Mouse (Mus musculus): Measurements from ENCODE around the gene Ssc4d.

The Ssc4d gene

GRCm38 (mm10) chr5:135975893-135976668 is 1.8 kb upstream of the Ssc4d start:
- DNase-seq = no peak

DNA sequence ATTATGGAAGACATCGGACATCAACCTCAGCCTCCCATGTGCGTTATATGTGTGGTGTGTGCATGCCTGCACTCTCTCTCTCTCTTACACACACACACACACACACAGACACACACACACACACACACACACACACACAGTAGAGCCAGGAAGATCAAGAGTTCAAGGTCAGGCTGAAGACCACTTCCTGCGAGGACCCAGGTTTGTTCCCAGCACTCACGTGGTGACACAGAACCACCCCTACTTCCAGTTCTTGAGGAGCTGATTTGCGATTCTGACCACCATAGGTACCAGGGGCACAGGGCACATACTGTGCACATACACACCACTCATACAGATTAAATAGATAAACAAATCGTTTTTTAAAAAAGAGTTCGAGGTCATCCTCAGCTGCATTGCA is 2.5 kb downstream of the Ssc4d start:
- no peak for DNase-seq

DNA sequence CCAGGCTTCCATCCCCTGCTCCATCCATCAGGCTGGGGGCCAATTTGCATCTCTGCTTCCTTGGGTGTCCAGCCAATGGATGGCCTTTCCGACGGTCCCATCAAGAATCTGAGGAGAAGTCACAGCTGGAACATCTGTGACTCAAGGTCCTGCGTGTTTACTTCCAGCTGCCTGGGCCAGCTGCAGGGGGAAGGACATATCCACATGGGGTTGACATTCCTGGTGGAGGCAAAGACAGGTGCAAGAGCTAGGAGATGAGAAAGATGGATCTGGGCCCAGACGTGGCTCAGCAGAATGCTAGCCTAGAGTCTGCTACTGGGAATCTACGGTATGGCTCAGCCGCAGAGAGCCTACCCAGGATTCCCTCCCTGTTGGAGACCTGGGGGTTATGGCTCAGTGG is 4.1 kb downstream of the Ssc4d start:
- DNase-seq = no peak

DNA sequence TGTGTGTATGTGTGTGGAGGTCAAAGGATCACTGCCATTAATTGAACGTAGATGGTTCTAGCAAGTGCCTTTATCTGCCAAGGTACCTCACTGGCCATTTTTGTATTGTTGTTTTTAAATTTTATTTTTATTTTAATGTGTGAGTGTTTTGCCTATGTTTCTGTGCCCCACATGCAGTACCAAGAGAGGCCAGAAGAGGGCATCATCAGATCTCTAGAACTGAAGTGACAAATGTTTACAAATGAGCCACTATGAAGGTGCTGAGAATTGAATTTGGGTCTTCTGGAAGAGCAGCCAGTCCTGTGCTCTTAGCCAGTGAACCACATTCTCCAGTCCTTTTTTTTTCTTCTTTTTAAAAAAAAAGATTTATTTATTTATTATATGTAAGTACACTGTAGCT is 5.5 kb downstream of the Ssc4d start:
- DNase-seq = no peak

- no peak for DNase-seq
Observed at GRCm38 (mm10) chr5:135966866-135967265, 7.5 kb downstream of the Ssc4d start.

GRCm38 (mm10) chr5:135965501-135965930 is 8.8 kb downstream of the Ssc4d start:
- DNase-seq = peak; percentile 57

- no peak for DNase-seq
Observed at GRCm38 (mm10) chr5:135963280-135963627, 11.1 kb downstream of the Ssc4d start.

GRCm38 (mm10) chr5:135962492-135963279 is 11.6 kb downstream of the Ssc4d start:
- DNase-seq = peak; percentile 97

- DNase-seq = no peak
Observed at GRCm38 (mm10) chr5:135962125-135962491, 12.2 kb downstream of the Ssc4d start.

DNA sequence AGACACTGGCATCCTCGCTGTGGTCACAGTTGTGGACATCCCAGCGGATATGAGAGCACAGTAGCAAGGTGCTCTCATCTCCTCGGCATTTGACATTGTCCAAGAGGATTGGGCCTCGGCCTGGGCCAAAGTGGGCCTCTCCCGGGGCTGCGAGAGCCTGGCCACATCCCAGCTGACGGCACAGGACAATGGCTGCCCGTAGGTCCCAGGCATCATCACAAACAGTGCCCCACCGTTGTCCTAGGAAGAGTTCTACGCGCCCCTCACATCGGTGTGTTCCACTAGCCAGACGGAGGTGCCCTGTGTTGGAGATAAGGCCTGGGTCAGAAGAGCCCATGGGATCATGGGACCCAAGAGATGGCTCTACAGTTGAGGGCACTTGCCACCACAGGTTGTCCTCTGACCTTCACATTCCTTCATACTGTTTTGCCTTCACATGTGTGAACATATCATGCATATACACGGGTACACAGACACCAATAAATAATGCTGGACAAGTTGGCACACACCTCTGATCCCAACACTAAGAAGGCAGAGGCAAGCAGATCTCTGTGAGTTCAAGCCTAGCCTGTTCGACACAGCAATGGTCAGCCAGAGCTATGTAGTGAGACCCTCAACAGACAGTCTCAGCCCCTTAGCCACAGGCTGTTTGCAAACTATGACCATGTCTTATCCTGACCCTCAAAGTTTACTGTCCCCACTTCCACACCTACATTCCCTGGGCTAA is 13.3 kb downstream of the Ssc4d start:
- peak; percentile 43 for DNase-seq

- no peak for DNase-seq
Observed at GRCm38 (mm10) chr5:135959911-135960310, 14.4 kb downstream of the Ssc4d start.

GRCm38 (mm10) chr5:135958367-135958766 is 16.0 kb downstream of the Ssc4d start:
- DNase-seq = no peak

DNA sequence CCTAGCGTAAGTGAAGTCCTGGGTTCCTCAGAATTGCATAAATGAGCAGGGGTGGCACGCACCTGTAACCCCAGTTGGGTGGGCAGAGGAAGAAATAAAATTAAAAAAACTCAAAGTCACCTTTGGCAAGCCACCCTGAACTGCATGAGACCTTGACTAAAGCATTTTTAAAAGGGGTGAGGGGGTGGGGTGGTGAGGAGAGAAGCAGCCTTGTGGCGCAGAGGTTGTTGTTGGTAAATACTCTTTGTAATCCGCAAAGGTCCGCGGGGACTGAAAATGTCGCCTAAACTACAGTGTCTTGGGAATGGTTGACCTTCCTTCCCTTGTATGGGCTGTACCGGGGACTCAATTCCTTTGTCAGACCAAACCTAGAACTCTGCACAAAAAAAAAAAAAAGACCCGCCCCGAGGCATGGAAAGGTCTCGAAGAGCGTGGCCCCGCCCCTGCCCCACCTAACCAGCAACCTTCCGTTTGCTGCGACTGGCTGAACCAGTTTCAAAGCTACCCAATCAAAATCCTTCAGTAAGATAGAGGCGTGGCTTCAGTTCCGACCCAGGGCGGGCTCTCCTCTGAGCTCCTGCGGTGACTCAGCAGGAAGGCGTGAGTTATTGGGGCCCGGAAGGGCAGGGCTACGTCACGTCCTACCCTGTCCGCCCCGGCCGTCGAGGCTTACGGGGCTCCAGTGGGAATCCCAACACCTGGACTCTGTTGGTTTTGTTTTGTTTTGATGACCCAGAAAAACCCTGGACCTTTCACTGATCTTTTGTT is 16.9 kb downstream of the Ssc4d start:
- DNase-seq = peak; percentile 87

GRCm38 (mm10) chr5:135956300-135957206 is 17.8 kb downstream of the Ssc4d start:
- no peak for DNase-seq

DNA sequence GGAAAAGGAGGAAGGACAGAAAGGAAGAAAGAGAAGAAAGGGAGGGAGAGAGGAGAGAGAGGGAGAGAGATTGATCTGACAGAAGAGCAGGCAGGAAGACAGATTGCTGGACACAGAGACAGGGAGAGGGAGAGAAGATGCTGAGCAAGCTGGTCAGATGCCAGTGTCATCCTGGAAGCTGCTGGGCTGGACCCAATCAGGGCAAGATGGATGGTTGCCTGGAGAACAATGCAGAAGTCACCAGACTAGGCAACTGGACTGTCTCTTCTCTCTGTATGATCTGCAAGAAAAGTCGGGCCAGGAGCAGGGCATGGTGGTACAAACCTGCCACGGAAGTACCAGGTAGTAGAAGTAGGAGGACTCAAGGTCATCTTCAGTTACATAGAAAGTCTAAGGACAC is 21.5 kb downstream of the Ssc4d start:
- DNase-seq = no peak

GRCm38 (mm10) chr5:135951660-135952059 is 22.7 kb downstream of the Ssc4d start:
- no peak for DNase-seq

GRCm38 (mm10) chr5:135950710-135951412 is 23.5 kb downstream of the Ssc4d start:
- no peak for DNase-seq

- DNase-seq = no peak
Observed at GRCm38 (mm10) chr5:135946621-135947020, 27.7 kb downstream of the Ssc4d start.

GRCm38 (mm10) chr5:135945916-135946408 is 28.4 kb downstream of the Ssc4d start:
- no peak for DNase-seq

DNA sequence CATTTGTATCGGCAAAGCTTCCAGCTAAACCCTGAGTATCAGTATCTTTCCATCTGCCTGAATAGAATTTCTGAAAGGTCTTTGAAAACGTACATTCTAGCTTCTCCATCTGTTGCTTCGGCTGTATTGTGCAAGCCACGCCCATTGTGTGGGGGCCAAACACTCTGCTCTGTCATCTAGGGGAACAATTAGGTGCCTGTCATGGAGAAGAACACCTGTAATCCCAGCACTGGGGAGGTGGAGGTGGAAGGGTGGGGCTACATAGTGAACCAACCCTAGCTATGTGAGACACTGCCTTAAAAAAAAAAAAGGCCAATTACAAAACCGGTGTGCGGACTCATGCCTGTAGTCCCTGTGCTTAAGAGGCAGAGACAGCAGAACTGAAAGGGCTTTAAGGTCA is 31.6 kb downstream of the Ssc4d start:
- no peak for DNase-seq

DNA sequence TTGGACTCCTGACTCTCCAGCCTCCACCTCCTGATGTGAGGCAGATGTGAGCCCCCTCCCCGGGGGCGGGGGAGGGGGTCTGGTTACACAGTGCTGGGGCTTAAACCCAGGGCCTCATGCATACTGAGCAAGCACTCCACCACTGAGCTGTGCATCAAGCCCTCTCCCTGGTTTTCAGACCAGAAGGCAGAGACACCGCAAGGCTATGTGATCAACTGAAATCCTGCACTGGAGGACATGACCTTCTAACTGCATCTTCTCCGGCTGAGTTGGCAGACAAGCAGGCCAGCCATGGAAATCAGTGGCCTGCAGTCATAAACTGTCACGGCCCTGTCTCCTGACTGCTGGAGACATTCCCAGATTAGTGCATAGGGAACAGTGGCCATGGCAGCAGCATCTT is 33.7 kb downstream of the Ssc4d start:
- no peak for DNase-seq
